Mouse (Mus musculus) v-Abl transformed pro-B cells (cell line): ENCODE results near the gene Ccdc107.

Experiments used
- in situ Hi-C, 2 experiments: fragments of 400-800 bp; cut with MboI; formaldehyde crosslinking; loops; one replicate each; pipeline ENCODE4 v1.15.1; 2025; ENCODE audit not compliant: unreplicated experiment in 2 of 2

Ccdc107 gene

GRCm38 (mm10) chr4:43481894-43482456, 10.7 kb upstream of the Ccdc107 start:
- in situ Hi-C loops, result loop anchor here (5.0 to 10.0 kb wide), 3 partner anchors 45 to 83 kb away; partner anchors contain the start of genes Creb3 (in 2 of the 2) and Tln1 (in 2 of the 2)

GRCm38 (mm10) chr4:43482591-43482990, 10.1 kb upstream of the Ccdc107 start:
- in situ Hi-C loops, result loop anchor here (5.0 to 10.0 kb wide), 3 partner anchors 45 to 82 kb away; partner anchors contain the start of genes Creb3 (in 2 of the 2) and Tln1 (in 2 of the 2)

- in situ Hi-C loops, result loop anchor here (5.0 to 10.0 kb wide), 3 partner anchors 44 to 81 kb away; partner anchors contain the start of genes Creb3 (in 2 of the 2) and Tln1 (in 2 of the 2)
These were observed 9.1 kb upstream of the Ccdc107 start, which contains the start of gene Sit1 for GRCm38 (mm10) chr4:43483535-43484091. TSS of gene Sit1 (minus strand) at chr4:43483734.

GRCm38 (mm10) chr4:43485666-43486065, 7.0 kb upstream of the Ccdc107 start:
- in situ Hi-C loops, result loop anchor here in 1 of 2 experiments (10.0 kb wide), 1 partner anchor 79 kb away; the partner anchor contains the start of genes Creb3 and Tln1

GRCm38 (mm10) chr4:43489611-43490010, 3.1 kb upstream of the Ccdc107 start:
- in situ Hi-C loops, result loop anchor here in 1 of 2 experiments (10.0 kb wide), 1 partner anchor 75 kb away; the partner anchor contains the start of genes Creb3 and Tln1

GRCm38 (mm10) chr4:43490801-43491200, 1.9 kb upstream of the Ccdc107 start:
- in situ Hi-C loops, result no loop called here

- in situ Hi-C loops, result no loop called here
These were observed 439 bp upstream of the Ccdc107 start for GRCm38 (mm10) chr4:43492101-43492820.

GRCm38 (mm10) chr4:43493186-43493845, 616 bp downstream of the Ccdc107 start:
- in situ Hi-C loops, result no loop called here

GRCm38 (mm10) chr4:43493846-43494240, 1.1 kb downstream of the Ccdc107 start:
- in situ Hi-C loops, result no loop called here

- in situ Hi-C loops, result no loop called here
These were observed 3.9 kb downstream of the Ccdc107 start for GRCm38 (mm10) chr4:43496587-43496986.

GRCm38 (mm10) chr4:43497405-43497804, 4.7 kb downstream of the Ccdc107 start:
- in situ Hi-C loops, result no loop called here

GRCm38 (mm10) chr4:43497946-43498345, 5.2 kb downstream of the Ccdc107 start:
- in situ Hi-C loops, result no loop called here

GRCm38 (mm10) chr4:43498983-43499382, 6.3 kb downstream of the Ccdc107 start:
- in situ Hi-C loops, result no loop called here

- in situ Hi-C loops, result no loop called here
These were observed 7.0 kb downstream of the Ccdc107 start, which contains the start of gene Arhgef39 for GRCm38 (mm10) chr4:43499407-43500333. TSS of gene Arhgef39 (minus strand) at chr4:43499695.

- in situ Hi-C loops, result no loop called here
These were observed 10.3 kb downstream of the Ccdc107 start for GRCm38 (mm10) chr4:43503041-43503440.

GRCm38 (mm10) chr4:43503506-43503905, 10.8 kb downstream of the Ccdc107 start:
- in situ Hi-C loops, result no loop called here

GRCm38 (mm10) chr4:43504269-43504668, 11.6 kb downstream of the Ccdc107 start:
- in situ Hi-C loops, result no loop called here

GRCm38 (mm10) chr4:43506074-43506473, 13.4 kb downstream of the Ccdc107 start:
- in situ Hi-C loops, result no loop called here

- in situ Hi-C loops, result no loop called here
These were observed 14.0 kb downstream of the Ccdc107 start, which contains the start of gene Car9 for GRCm38 (mm10) chr4:43506536-43507185. TSS of gene Car9 (plus strand) at chr4:43506966.
